Mouse (Mus musculus) erythroid progenitor cell, adult 5-6 weeks (primary cell): ENCODE data around the gene Smo. TPM values are rescaled to one million over a fixed set of nuclear protein-coding genes. Genes with fewer than 3 reads are reported as not detected.
"Not testable (repeated sequence)": the region's sequence is repeated elsewhere in the genome, so short reads cannot be mapped to it uniquely, and the experiment has no call there.

Source experiments
- ATAC-seq: replicated peaks from 2 replicates; pipeline ENCODE4 v1.8.0; 2016; ENCODE audit warnings: moderate number of reproducible peaks, mild to moderate bottlenecking, moderate TSS enrichment, inconsistent platforms; ENCODE audit not compliant: poor library complexity, low FRiP score, severe bottlenecking
- total RNA-seq, 2 experiments: library from RNA; stranded (forward) in 1 of 2; stranded (reverse) in 1 of 2; fragments of 150-400 nt in 1 of 2; fragments of 186-747, 209-891 nt in 1 of 2; gene quantifications; 2 replicates each; pipeline versions ENCODE4 v1.2.3 to v1.2.4; 2015 to 2017; ENCODE audit warnings: low replicate concordance in 2 of 2

Gene Smo
- total RNA-seq, 2 experiments from 2014 or later: 0.08 to 2.5 TPM

DNA sequence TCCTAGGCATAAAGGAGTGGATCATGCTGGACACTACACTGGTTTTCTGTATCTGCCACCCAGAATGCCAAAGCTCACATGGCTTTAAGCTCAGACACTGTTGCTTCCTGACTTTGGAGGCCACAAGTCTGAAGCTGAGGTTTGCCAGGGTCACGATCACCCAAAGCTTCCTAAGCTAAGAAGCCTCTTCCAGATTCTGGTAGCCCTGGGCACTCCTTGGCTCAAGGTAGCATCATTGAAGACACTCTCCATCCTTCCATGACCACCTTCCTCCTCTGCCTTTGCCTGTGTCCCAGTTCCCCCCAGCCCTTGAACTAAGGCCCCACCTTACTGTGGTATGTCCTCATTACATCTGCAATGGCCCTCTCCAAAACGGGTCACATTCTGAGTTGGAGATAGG is 13.4 kb upstream of the Smo start:
- no peak for ATAC-seq

DNA sequence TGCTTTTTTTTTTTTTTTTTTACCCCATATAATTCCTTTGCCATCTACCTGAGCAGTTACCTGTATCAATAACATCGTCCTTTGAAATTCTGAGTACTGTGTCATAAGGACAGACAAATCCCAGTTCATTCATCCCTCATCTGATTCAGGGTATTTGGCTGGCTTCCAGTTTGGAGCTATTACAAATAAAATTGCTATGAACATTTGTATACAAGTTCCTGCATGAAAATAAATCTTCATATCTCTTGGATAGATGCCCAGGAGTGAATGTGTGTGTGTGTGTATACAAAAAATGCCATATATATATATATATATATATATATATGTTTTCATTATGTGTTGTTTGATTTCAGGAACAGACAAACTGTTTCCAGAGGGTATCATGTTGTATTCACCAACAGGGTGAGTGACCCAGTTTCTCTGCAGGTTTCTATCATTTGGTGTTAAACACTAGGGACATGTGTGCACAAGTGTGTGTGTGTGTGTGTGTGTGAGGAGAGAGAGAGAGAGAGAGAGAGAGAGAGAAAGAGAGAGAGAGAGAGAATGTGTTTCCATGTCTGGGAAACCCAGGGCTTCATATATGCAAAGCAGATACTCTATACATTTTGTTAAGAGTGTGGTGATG is 8.6 kb upstream of the Smo start:
- no peak for ATAC-seq

DNA sequence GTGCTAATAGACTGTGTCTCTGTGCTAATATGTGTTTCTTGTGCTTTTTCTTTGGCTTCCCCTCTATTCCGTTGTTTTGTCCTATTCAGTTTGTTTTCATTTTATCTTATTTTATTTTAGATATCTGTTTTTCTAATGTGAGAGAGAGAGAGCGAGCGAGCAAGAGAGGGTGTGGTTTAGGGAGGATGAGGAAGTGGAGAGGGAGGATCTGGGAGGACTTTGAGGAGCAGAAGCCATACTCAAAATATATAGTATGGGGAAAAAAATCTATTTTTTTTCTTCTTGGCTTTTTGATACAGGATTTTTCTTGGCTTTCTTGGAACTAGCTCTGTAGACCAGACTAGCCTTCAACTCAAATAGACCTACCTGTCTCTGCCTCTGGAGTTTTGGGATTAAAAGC is 7.3 kb upstream of the Smo start:
- ATAC-seq: no peak

DNA sequence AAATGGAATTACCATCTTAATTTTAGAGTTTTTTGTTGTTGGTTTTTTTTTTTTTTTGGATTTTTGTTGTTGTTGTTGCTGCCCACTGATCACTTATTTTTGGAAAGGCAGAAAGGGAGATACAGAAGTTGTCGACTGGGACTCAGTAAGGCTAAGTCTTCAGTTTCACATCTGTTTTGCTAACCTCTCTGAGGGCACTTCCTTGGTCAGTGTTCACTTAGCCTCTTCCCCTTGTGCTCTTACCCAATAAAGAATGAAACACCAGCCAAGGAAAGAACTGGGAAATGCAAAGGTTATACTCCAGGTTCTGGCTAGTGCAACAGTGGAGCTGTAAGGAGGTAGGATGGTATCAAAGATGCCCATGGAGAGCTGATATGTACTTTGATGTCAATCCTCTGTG is 5.8 kb upstream of the Smo start:
- ATAC-seq: no peak

DNA sequence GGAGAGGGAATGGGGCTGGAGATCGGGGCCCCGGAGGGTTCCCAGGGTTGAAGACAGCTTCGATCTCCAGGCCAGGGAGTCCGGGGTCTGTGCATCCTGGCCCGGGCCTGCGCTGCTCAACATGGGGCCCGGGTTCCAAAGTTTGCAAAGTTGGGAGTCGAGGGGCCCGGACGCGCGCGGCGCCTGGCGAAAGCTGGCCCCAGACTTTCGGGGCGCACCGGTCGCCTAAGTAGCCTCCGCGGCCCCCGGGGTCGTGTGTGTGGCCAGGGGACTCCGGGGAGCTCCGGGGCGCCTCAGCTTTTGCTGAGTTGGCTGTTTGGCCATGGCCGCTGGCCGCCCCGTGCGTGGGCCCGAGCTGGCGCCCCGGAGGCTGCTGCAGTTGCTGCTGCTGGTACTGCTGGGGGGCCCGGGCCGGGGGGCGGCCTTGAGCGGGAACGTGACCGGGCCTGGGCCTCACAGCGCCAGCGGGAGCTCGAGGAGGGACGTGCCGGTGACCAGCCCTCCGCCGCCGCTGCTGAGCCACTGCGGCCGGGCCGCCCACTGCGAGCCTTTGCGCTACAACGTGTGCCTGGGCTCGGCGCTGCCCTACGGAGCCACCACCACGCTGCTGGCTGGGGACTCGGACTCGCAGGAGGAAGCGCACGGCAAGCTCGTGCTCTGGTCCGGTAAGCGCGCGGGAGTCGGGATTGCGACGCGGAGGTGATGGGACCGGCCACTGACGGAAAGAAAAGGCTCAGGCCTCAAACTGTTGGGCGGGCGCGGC is 567 bp downstream of the Smo start:
- ATAC-seq: peak; percentile 53; the same call in 1 of the 2 replicates

DNA sequence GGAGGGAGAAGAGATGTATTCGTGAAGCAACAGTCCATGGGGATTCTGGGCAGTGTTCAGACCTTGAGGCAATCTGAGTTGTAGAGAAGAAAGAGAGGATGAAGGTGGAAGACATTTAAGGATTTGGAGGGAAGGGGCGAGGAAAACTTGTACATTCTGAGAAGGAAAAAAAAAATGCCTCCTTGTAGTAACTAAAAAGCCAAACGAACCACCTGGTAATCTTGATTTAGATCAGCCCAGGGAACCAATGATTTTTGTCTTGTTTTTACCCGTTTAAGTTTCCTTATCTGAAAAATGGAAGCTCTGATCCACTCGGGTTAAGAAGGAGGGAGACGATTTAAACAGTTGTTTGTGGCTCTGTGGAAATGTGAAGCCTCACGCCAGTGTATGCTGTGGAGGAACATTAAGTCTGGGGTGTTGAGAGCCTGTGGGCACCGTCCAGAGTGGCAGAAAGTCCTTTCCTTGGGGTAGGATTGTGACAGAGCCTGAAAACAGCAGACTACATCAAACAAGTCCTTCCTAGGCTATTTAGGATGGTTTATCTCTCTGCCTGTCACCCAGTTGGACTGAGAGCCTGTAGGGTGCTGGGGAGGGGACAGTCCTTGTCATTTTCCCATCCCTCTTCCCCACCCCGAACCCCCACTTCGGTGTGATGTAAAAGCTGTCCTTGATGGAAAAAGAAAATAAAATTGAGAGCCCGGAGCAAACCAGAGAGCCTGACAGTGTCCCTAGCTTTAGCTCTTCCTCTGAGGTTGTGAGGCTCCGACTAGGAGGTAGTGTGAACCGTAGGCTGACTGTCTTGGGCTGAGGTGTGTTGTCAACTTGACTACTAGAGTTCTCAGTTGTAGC is 1.5 kb downstream of the Smo start:
- ATAC-seq: no peak

DNA sequence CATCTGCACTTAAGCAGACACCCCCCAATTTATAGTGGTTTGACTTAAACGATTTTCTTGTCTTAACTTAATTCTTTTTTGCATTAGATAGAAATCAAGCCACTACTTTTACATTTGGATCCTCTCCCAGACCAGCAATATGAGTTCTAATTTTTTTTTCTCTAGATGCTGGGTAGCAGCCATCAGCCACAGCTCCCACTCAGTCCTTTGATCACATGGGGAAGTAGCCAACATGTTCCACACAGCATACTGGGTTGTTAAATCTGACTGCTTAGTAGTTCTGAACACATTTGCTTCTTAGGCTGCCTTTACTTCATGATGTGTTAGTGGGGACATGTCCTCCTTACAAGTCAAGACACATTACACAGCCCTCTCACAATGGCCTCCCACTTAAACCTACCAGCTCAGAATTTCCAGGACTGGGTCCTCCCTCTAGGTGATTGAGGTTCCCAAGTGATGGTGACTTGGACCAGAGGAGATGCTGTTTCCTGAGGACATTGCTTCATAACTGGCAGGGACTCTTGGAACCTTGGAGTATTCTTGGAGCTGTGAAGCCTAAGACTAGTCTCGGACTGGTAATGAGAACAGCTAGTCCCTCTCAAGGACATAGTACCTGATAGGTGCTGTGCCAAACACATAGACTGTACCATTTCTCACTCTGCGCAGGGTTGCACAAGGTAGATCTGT is 16.3 kb downstream of the Smo start:
- no peak for ATAC-seq

DNA sequence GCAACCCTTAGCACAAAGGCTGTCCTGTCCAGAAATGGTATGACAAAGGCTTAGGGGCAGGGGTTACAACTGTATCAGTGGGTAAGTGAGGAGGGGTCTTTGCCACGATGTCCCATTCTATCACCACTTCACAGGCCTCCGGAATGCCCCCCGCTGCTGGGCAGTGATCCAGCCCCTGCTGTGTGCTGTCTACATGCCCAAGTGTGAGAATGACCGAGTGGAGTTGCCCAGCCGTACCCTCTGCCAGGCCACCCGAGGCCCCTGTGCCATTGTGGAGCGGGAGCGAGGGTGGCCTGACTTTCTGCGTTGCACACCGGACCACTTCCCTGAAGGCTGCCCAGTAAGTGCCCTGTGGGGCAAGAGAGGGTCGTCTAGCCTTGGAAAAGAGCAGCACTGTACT is 18.0 kb downstream of the Smo start:
- ATAC-seq: no peak

DNA sequence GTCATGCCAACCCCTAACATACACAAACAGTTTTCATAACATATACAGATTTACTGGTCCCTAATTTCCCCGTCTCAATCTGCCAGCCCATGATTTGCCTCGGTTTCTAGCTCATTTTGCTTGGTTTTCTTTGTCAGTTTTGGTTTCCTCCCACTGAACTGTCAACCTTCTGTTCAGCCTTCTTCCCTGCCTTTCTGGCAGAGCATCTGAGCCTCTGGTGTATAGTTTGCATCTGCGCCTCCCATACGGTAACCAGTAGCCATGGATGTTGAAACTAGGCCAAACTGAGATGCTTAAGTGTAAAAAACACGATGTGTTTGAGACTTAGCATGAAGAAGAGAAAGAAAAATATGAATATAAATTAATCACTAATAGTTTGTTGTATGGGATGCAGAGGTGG is 20.7 kb downstream of the Smo start:
- ATAC-seq: no peak

DNA sequence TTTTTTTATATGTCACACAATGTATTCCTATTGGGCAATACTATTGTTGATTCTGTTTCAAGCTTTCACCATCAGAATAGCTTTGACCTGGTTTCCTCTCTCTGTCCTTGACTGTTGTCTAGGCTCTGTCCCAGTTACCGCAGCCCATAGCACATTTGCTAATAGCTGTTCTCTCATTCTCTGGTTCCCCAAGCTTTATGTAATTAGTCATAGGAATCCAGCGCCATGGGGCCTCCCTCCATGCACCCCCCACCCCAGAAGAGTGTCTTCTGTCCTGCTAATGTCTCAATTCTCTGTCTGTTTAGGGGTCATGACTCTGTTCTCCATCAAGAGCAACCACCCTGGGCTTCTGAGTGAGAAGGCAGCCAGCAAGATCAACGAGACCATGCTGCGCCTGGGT is 21.2 kb downstream of the Smo start:
- ATAC-seq: no peak

DNA sequence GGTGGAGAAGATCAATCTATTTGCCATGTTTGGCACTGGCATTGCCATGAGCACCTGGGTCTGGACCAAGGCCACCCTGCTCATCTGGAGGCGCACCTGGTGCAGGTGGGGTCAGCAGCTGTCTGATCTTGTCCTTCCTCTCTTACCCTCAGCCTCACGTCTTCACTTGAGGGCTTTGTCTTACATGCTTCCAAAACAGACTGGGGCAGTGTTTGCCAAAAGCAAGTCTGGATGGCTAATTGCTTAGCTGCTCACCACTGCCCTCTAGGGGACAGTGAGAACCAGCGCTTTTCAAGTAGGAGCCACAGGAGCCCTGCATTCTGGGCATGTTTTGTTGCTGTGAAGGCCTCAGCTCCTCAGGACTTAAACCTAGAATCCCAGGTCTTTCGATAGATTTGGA is 23.1 kb downstream of the Smo start:
- peak; percentile 84 for ATAC-seq

DNA sequence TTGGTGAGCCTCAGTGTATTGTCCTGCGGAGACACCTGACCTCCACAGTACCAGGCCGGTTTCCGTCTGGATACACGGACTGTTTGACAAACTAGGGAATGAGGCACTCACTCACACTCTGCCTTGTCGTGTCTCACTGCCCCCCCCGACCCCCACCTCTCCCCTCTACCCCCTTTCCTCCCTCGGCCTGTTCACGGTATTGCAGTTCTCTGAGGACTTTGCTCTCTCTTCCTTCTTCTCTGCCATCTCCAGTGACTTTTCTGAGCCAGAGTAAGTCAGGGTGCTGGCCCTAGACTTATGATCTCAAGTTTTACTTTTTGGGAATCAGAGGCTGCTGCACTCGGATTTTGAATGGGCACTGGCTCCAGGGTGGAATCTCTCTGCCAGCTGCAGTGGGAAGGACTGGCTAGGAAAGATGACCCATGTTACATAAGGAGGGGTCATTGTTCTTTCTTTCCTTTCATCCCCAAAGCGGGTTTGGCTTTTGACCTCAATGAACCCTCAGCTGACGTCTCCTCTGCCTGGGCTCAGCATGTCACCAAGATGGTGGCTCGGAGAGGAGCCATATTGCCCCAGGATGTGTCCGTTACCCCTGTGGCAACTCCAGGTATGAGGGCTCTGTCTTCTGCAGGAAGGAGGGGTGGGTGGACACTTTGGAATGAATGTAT is 23.8 kb downstream of the Smo start:
- no peak for ATAC-seq

DNA sequence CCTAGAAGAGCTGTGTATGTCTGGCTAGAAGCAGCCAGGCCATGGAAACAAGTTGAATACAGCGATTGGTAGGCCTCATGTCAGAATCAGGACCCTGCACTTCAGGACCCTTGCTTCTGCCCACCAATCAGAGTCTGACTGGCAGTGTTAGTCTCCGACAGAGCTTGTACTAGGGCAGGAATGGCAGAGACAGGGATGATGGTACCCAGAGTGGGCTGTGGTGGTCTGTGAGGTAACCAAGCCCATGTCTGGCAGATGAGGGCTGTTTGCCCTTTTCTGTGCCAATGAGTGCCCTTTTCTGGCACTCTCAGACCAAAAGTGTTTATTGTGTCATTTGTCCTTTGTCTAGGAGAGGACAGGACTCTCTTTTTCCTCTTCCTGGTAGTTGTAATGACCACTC is 25.1 kb downstream of the Smo start:
- ATAC-seq: not testable (repeated sequence)

DNA sequence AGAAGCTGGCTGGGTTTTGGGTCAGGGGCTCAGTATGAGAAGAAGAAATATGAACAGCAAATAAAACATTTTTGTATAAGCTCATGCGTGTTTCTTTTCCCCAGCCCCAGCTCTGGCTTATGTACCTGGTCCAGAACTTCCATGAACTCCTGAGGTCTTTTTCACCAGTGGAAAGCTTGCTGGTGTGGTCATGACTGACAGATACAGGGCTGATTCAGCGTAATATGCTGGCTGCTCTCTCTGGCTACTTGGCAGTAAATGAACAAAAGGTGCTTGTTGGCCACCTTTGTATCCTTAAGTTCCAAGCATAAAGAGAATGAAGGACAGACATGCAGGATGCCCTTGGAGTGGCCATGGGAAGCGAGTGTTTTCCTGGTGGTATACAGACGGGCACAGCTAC is 26.0 kb downstream of the Smo start:
- ATAC-seq: no peak

DNA sequence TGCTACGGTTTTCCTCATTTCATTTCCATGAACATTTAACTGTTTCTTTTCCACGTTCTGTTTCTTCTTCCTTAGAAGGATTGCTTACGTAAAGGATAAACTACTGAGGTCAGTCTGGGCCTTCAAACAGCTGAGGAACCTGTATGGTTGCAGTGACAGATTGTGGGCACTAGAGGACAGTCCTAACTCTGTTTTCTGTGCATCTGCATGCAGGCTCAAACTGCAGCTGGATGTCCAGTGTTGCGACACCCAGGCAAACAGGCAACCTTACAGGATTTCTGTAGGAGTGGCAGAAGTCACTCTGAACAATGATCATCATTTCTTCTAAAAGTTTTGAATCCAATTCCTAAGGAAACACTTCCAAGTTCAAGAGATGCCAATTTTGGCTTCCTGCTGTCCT is 27.2 kb downstream of the Smo start:
- ATAC-seq: no peak

DNA sequence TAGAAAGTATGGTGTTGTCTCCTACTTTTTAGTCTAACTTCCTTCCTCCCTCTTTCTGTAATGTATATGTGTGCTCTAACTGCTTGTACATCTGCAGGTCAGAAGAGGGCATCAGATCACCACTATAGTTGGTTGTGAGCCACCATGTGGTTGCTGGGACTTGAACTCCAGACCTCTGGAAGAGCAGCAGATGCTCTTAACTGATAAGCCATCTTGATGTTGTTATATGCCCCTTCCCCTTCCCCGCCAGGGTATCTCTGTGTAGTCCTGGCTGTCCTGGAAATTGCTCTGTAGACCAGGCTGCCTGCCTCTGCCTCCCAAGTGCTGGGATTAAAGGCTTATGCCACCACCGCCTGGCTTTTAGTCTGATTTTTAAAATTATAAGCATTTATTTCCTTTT is 31.6 kb downstream of the Smo start:
- no peak for ATAC-seq

DNA sequence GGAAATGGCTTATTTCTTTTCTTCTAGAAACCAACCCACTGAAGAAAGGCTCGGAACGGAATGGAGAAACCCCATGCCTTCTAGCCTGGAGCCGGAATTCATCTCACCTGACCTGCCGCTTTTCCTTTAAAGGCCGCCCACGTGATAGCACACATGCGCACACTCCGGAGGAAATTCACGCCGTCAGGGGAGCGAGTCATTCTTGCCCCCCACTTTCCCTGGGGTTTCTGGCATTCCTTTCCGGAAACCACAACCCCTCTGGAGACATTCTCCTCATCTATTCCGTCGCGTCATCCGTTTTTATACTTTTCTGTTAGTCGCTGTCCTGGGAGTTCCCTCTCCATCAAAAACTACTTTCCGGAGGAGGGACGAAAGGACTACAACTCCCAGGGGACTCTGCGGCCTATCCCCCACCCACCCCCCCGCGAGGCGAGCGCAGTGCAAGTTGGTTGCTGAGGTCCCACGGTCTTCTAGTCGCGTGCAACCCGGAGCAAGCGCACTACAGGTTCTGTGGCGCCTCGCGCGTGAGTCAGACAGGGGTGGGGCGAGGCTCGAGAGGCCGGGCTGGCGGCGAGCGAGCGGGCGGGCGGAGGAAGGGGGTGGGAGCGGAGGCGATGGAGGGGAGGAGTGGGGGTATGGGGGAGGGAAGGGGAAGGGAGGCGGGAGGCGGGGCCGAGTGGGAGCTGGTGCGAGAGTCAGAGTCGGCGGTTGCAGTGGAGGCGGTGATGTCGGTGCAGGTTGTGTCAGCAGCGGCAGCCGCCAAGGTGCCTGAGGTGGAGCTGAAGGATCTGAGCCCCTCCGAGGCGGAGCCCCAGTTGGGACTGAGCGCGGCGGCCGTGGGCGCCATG is 32.7 kb downstream of the Smo start, which contains the start of gene Ahcyl2:
TSS of gene Ahcyl2 (plus strand) at position 199 of the 848 bp plus-strand sequence.
- ATAC-seq: peak; percentile 90

DNA sequence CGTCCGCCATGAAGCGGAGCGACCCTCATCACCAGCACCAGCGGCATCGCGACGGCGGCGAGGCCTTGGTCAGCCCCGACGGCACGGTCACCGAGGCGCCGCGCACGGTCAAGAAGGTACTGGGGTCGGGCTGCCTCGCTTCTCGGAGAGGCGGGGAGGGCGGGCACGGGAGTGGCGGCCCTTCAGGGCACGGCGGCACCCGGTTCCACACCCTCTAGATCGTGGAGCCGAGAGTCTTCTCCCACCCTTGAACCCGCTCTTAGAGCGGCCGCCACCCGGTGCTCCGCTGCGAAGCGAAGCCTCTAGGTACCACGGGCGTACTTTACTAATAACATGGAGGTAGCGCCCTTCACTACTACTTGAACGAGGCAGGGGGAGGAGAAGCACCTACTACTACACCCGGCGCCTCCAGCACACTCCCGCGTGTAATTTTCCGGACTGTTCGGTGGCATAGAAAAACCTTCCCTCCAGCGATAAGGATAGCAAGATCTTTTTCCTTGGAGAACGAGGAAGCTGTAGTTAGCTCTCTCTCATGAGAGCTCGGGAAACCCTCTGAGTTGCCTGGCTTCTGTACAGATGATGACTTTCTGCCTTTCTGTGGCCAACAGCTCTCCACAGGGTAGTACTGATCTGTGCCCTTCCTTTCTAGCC is 33.6 kb downstream of the Smo start:
- ATAC-seq: peak; percentile 77
